Mouse (Mus musculus) thymus, adult 2 months (tissue): ENCODE measurements around the gene Tufm.

Experiments used
- CTCF ChIP-seq: fragments of 200-500 bp; IDR thresholded peaks from 2 replicates; pipeline ENCODE4 v1.5.1; 2012; ENCODE audit warnings: mild to moderate bottlenecking, control low read depth, low read length, moderate library complexity, borderline replicate concordance; ENCODE audit not compliant: control insufficient read depth, poor library complexity, insufficient read depth; ENCODE audit errors: extremely low read depth
- POLR2A ChIP-seq: fragments of 200-500 bp; IDR thresholded peaks from 2 replicates; pipeline ENCODE4 v1.6.1; 2012; ENCODE audit warnings: mild to moderate bottlenecking, low read length, control low read depth, moderate library complexity; ENCODE audit not compliant: control insufficient read depth, poor library complexity, insufficient read depth; ENCODE audit errors: extremely low read depth

GRCm38 (mm10) chr7:126533434-126533833, 46.3 kb downstream of the Tufm start:
- TF ChIP-seq CTCF (no peak), POLR2A (no peak)
